Mouse (Mus musculus) liver, postnatal 0 days (tissue): ENCODE measurements around the gene Fer1l4.

Experiments used
- CTCF ChIP-seq: sonication (generic); IDR thresholded peaks from 2 replicates; pipeline ENCODE4 v1.5.1; 2016; ENCODE audit warnings: antibody characterized with exemption, low read depth
- EP300 ChIP-seq: IDR thresholded peaks from 2 replicates; pipeline ENCODE4 v1.6.1; 2016; ENCODE audit warnings: antibody characterized with exemption, low read depth, mild to moderate bottlenecking

DNA sequence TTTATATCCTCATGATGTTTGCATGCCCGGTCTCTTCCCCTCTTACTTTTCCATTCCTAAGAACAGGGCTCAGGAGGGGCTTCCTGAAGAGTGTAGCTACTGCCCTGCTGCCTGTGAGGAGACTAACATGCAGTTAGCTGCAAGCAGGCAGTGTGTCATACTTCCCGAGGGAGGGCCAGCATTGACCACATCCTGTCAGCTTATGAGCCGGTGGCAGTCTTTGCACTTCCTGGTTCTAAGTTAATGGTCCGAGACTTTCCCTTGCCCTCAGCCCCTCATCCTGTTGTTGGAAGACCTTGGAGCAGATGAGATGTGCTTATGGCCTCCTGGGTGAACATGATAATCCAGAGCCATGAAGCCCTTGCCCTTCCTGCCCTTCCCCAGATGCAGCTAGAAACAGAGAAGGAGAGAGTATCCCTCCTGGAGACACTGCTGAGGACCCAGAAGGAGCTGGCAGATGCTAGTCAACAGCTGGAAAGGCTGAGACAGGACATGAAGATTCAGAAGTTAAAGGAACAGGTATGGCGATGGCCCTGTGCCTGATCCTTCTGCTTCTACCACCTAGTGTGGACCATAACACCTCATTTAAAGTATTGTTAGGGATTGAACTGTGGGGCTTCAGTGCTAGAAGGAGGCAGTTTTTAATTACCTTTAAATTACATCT is 73.3 kb downstream of the Fer1l4 start:
- TF ChIP-seq CTCF (no peak), EP300 (no peak)
